Mouse (Mus musculus): ENCODE data around the gene Csrnp1. TPM values are rescaled to one million over a fixed set of nuclear protein-coding genes. Genes with fewer than 3 reads are reported as not detected.
"Not testable (repeated sequence)": the region's sequence is repeated elsewhere in the genome, so short reads cannot be mapped to it uniquely, and the experiment has no call there.

The Csrnp1 gene
- total and polyA plus RNA-seq, 2 experiments from 2014 or later: 3.1 to 17.4 TPM

GRCm38 (mm10) chr9:120012781-120013180 lies 28.3 kb upstream of the Csrnp1 start:
- Histone ChIP-seq H3K36me3 (ENCODE audit: insufficient read depth, low read length) (no peaks in the 10 kb centered on the region), H3K4me3 (ENCODE audit: low read length) (no peak overlapping the region), H3K9me3 (ENCODE audit: low read length) (no peaks in the 10 kb centered on the region), H3K4me2 (ENCODE audit: low read depth, low read length) (no peak overlapping the region), H3K27me3 (ENCODE audit: insufficient read depth, low read length) (no peaks in the 10 kb centered on the region), H3K4me1 (ENCODE audit: insufficient read depth, low read length) (no peaks in the 10 kb centered on the region), H3K9ac (replicated peaks; ENCODE audit: low read length) (no peak overlapping the region), H3K27ac (no peak overlapping the region)
- DNase-seq (ENCODE audit: low spot score) (no peak), ATAC-seq (no peak)
- WGBS: 80% methylated on average over 5 of the region's 5 CpGs
- TF ChIP-seq CTCF (IDR thresholded peaks at IDR 0.05; ENCODE audit: low read depth): no peak

GRCm38 (mm10) chr9:120012161-120012560 lies 27.7 kb upstream of the Csrnp1 start:
- not testable (repeated sequence) for H3K27ac ChIP-seq; ATAC-seq; H3K36me3 ChIP-seq (ENCODE audit: insufficient read depth, low read length); H3K27me3 ChIP-seq (ENCODE audit: insufficient read depth, low read length); H3K9me3 ChIP-seq (ENCODE audit: low read length); H3K9ac ChIP-seq (replicated peaks; ENCODE audit: low read length); H3K4me1 ChIP-seq (ENCODE audit: insufficient read depth, low read length); H3K4me2 ChIP-seq (ENCODE audit: low read depth, low read length); DNase-seq (ENCODE audit: low spot score); H3K4me3 ChIP-seq (ENCODE audit: low read length)
- 87% methylated on average over 6 of the region's 6 CpGs for WGBS

GRCm38 (mm10) chr9:120011533-120011932 lies 27.1 kb upstream of the Csrnp1 start:
- peak; percentile 80 for ATAC-seq

GRCm38 (mm10) chr9:120010781-120011511 lies 26.5 kb upstream of the Csrnp1 start:
- no peaks in the 10 kb centered on the region for H3K36me3 ChIP-seq (ENCODE audit: insufficient read depth, low read length)
- H3K4me1 ChIP-seq (ENCODE audit: insufficient read depth, low read length): no peaks in the 10 kb centered on the region
- peak overlapping the region; percentile 94 for H3K27ac ChIP-seq
- TF ChIP-seq CTCF (IDR thresholded peaks at IDR 0.05; ENCODE audit: low read depth): no peak
- DNase-seq (ENCODE audit: low spot score) (peak; percentile 99), ATAC-seq (peak; percentile 95)
- H3K4me3 ChIP-seq (ENCODE audit: low read length): peak overlapping the region; percentile 42
- WGBS: under 1% methylated on average over 58 of the region's 60 CpGs
- no peaks in the 10 kb centered on the region for H3K27me3 ChIP-seq (ENCODE audit: insufficient read depth, low read length)
- H3K4me2 ChIP-seq (ENCODE audit: low read depth, low read length): peak overlapping the region; percentile 82
- peak overlapping the region; percentile 51 for H3K9ac ChIP-seq (replicated peaks; ENCODE audit: low read length)
- no peaks in the 10 kb centered on the region for H3K9me3 ChIP-seq (ENCODE audit: low read length)

More at GRCm38 (mm10) chr9:120011533-120011932, 27.1 kb upstream of the Csrnp1 start:
- DNase-seq (ENCODE audit: low spot score): peak; percentile 94
- Histone ChIP-seq H3K9me3 (ENCODE audit: low read length) (no peaks in the 10 kb centered on the region), H3K4me1 (ENCODE audit: insufficient read depth, low read length) (no peaks in the 10 kb centered on the region), H3K4me2 (ENCODE audit: low read depth, low read length) (peak overlapping the region; percentile 82), H3K4me3 (ENCODE audit: low read length) (peak overlapping the region; percentile 42), H3K36me3 (ENCODE audit: insufficient read depth, low read length) (no peaks in the 10 kb centered on the region), H3K27me3 (ENCODE audit: insufficient read depth, low read length) (no peaks in the 10 kb centered on the region), H3K27ac (peak overlapping the region; percentile 94), H3K9ac (replicated peaks; ENCODE audit: low read length) (peak overlapping the region; percentile 51)
- WGBS: under 1% methylated on average over 10 of the region's 10 CpGs
- peak; percentile 86 for TF ChIP-seq CTCF (IDR thresholded peaks at IDR 0.05; ENCODE audit: low read depth)

GRCm38 (mm10) chr9:120009871-120010270 lies 25.4 kb upstream of the Csrnp1 start:
- TF ChIP-seq CTCF (IDR thresholded peaks at IDR 0.05; ENCODE audit: low read depth): no peak
- DNase-seq (ENCODE audit: low spot score) (no peak), ATAC-seq (no peak)
- Histone ChIP-seq H3K4me1 (ENCODE audit: insufficient read depth, low read length) (no peaks in the 10 kb centered on the region), H3K27ac (no peak overlapping the region), H3K9me3 (ENCODE audit: low read length) (no peaks in the 10 kb centered on the region), H3K9ac (replicated peaks; ENCODE audit: low read length) (no peak overlapping the region), H3K4me3 (ENCODE audit: low read length) (no peak overlapping the region), H3K36me3 (ENCODE audit: insufficient read depth, low read length) (no peaks in the 10 kb centered on the region), H3K27me3 (ENCODE audit: insufficient read depth, low read length) (no peaks in the 10 kb centered on the region), H3K4me2 (ENCODE audit: low read depth, low read length) (no peak overlapping the region)
- 100% methylated on average over 3 of the region's 3 CpGs for WGBS

- WGBS: 72% methylated on average over 7 of the region's 7 CpGs
- H3K27ac ChIP-seq: no peak overlapping the region
- ATAC-seq: no peak
- H3K4me3 ChIP-seq (ENCODE audit: low read length): no peak overlapping the region
- no peaks in the 10 kb centered on the region for H3K27me3 ChIP-seq (ENCODE audit: insufficient read depth, low read length)
- DNase-seq (ENCODE audit: low spot score): no peak
- no peak overlapping the region for H3K4me2 ChIP-seq (ENCODE audit: low read depth, low read length)
- no peak overlapping the region for H3K9ac ChIP-seq (replicated peaks; ENCODE audit: low read length)
- H3K9me3 ChIP-seq (ENCODE audit: low read length): no peaks in the 10 kb centered on the region
- no peak for TF ChIP-seq CTCF (IDR thresholded peaks at IDR 0.05; ENCODE audit: low read depth)
- H3K4me1 ChIP-seq (ENCODE audit: insufficient read depth, low read length): no peaks in the 10 kb centered on the region
- H3K36me3 ChIP-seq (ENCODE audit: insufficient read depth, low read length): no peaks in the 10 kb centered on the region
Observed at GRCm38 (mm10) chr9:120009226-120009841, 24.9 kb upstream of the Csrnp1 start.

GRCm38 (mm10) chr9:120007833-120008232 lies 23.4 kb upstream of the Csrnp1 start:
- WGBS: 93% methylated on average over 1 of the region's 1 CpGs
- Histone ChIP-seq H3K9me3 (ENCODE audit: low read length) (no peaks in the 10 kb centered on the region), H3K27ac (no peak overlapping the region), H3K4me3 (ENCODE audit: low read length) (no peak overlapping the region), H3K4me1 (ENCODE audit: insufficient read depth, low read length) (no peaks in the 10 kb centered on the region), H3K9ac (replicated peaks; ENCODE audit: low read length) (no peak overlapping the region), H3K4me2 (ENCODE audit: low read depth, low read length) (no peak overlapping the region), H3K36me3 (ENCODE audit: insufficient read depth, low read length) (no peaks in the 10 kb centered on the region), H3K27me3 (ENCODE audit: insufficient read depth, low read length) (no peaks in the 10 kb centered on the region)
- no peak for DNase-seq (ENCODE audit: low spot score)
- no peak for TF ChIP-seq CTCF (IDR thresholded peaks at IDR 0.05; ENCODE audit: low read depth)
- no peak for ATAC-seq

All from hindbrain, postnatal 0 days (tissue).